Mouse (Mus musculus) intestine, postnatal 0 days (tissue): ENCODE data around the gene Apold1. TPM values are rescaled to one million over a fixed set of nuclear protein-coding genes. Genes with fewer than 3 reads are reported as not detected.

Experiments used
- ATAC-seq: fragments of 200-750 bp; cut with Nextera tagmentation; 2 replicates; pipeline ENCODE4 v1.8.0; 2017; ENCODE audit warnings: mild to moderate bottlenecking, moderate TSS enrichment, moderate library complexity
- H3K27ac ChIP-seq: fragments of 300-500 bp; sonication (generic); 2 replicates; pipeline ENCODE4 v1.5.1; 2014; ENCODE audit warnings: mild to moderate bottlenecking, low read depth, low read length, moderate library complexity
- H3K27me3 ChIP-seq: fragments of 300-500 bp; sonication (generic); replicated peaks from 2 replicates; pipeline ENCODE4 v1.6.1; 2014; ENCODE audit warnings: low read length, mixed read lengths; ENCODE audit not compliant: control insufficient read depth, insufficient read depth
- H3K36me3 ChIP-seq: fragments of 300-500 bp; sonication (generic); 2 replicates; pipeline ENCODE4 v1.6.1; 2014; ENCODE audit warnings: mild to moderate bottlenecking, moderate library complexity; ENCODE audit not compliant: control insufficient read depth, insufficient read depth
- H3K4me1 ChIP-seq: fragments of 300-500 bp; sonication (generic); replicated peaks from 2 replicates; pipeline ENCODE4 v1.6.1; 2014; ENCODE audit warnings: antibody characterized with exemption, low read length, mixed read lengths; ENCODE audit not compliant: control insufficient read depth, insufficient read depth
- H3K4me2 ChIP-seq: fragments of 300-500 bp; sonication (generic); replicated peaks from 2 replicates; pipeline ENCODE4 v1.6.1; 2014; ENCODE audit warnings: low read depth, mild to moderate bottlenecking, moderate library complexity
- H3K4me3 ChIP-seq: fragments of 300-500 bp; sonication (generic); 2 replicates; pipeline ENCODE4 v1.5.1; 2014; ENCODE audit warnings: low read depth, low read length
- H3K9ac ChIP-seq: fragments of 300-500 bp; sonication (generic); 2 replicates; pipeline ENCODE4 v1.6.1; 2014; ENCODE audit warnings: mild to moderate bottlenecking, low read depth, low read length
- H3K9me3 ChIP-seq: fragments of 300-500 bp; sonication (generic); 2 replicates; pipeline ENCODE4 v1.6.1; 2016; ENCODE audit warnings: mixed run types; ENCODE audit not compliant: control insufficient read depth
- CTCF ChIP-seq: sonication (generic); IDR thresholded peaks from 2 replicates; pipeline ENCODE4 v1.5.1; 2016; ENCODE audit warnings: low read depth, mild to moderate bottlenecking, control low read depth, antibody characterized with exemption, moderate library complexity
- WGBS: fragments of 180-500 bp; shearing (Covaris S2); extraction: QIAGEN DNeasy Blood & Tissue Kit; methylation state at CpG from one replicate; pipeline ENCODE4 v1.1.7; 2014; 5-methylcytosine and 5-hydroxymethylcytosine counted together
- polyA plus RNA-seq: library from polyadenylated mRNA; unstranded; fragments of >200 nt; fragmentation: Nextera tagmentation; extraction: Ambion mirVana; gene quantifications from 2 replicates; pipeline ENCODE4 v1.2.1, GENCODE M21; 2015

Apold1 gene
- polyA plus RNA-seq, 1 experiment from 2014 or later = 2.2 TPM

DNA sequence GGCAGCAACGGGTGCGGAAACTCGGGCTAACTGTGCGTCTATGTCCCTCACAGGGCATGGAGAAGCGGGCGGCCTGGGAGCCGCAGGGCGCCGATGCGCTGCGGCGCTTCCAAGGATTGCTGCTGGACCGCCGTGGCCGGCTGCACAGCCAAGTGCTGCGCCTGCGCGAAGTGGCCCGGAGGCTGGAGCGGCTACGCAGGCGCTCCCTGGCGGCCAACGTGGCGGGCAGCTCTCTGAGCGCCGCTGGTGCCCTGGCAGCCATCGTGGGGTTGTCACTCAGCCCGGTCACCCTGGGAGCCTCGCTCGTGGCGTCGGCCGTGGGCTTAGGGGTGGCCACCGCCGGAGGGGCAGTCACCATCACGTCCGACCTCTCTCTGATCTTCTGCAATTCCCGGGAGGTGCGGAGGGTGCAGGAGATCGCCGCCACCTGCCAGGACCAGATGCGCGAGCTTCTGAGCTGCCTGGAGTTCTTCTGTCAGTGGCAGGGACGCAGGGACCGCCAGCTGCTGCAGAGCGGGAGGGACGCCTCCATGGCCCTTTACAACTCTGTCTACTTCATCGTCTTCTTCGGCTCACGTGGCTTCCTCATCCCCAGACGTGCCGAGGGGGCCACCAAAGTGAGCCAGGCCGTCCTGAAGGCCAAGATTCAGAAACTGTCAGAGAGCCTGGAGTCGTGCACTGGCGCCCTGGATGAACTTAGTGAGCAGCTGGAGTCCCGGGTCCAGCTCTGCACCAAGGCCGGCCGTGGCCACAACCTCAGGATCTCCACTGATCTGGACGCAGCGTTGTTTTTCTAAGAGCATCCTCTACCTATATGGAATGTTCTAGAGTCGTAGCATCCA, 2.2 kb downstream of the Apold1 start:
- no peaks in the 10 kb centered on the region for H3K27me3 ChIP-seq
- TF ChIP-seq CTCF = peak; percentile 93
- peak overlapping the region; percentile 38 for H3K9ac ChIP-seq
- H3K27ac ChIP-seq = peak overlapping the region; percentile 41; the same call in 1 of the 2 replicates
- ATAC-seq = peak; percentile 83
- H3K4me3 ChIP-seq = peak overlapping the region; percentile 59
- H3K9me3 ChIP-seq = no peaks in the 10 kb centered on the region
- no peaks in the 10 kb centered on the region for H3K4me1 ChIP-seq
- peak overlapping the region; percentile 93 for H3K4me2 ChIP-seq
- no peaks in the 10 kb centered on the region for H3K36me3 ChIP-seq
- WGBS = 3% methylated on average over 61 of the region's 62 CpGs

DNA sequence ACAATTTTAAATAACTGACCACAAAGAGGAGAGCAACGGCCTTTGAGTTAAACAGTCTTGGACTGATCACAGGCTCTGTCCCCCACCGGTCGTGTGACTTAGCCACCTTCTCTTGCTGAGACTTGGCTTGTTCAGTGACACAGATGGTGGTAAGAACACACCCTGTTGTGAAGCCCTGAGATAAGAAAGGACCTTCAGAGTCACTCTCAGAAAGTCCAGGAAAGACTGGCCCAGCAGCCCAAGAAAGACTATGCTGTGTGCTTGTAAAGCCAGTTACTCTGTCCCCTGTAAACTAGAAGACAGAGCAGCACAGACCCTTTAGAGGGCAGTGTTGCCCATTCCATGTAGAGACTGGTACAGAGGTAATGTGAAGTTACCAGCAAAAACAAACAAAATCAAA, 3.2 kb downstream of the Apold1 start:
- no peaks in the 10 kb centered on the region for H3K9me3 ChIP-seq
- H3K27ac ChIP-seq = no peak overlapping the region
- no peak overlapping the region for H3K9ac ChIP-seq
- no peaks in the 10 kb centered on the region for H3K36me3 ChIP-seq
- no peak overlapping the region for H3K4me3 ChIP-seq
- WGBS = 33% methylated on average over 3 of the region's 3 CpGs
- no peaks in the 10 kb centered on the region for H3K27me3 ChIP-seq
- peak; percentile 35 for ATAC-seq
- peak overlapping the region; percentile 93 for H3K4me2 ChIP-seq
- no peaks in the 10 kb centered on the region for H3K4me1 ChIP-seq
- TF ChIP-seq CTCF = peak; percentile 58

DNA sequence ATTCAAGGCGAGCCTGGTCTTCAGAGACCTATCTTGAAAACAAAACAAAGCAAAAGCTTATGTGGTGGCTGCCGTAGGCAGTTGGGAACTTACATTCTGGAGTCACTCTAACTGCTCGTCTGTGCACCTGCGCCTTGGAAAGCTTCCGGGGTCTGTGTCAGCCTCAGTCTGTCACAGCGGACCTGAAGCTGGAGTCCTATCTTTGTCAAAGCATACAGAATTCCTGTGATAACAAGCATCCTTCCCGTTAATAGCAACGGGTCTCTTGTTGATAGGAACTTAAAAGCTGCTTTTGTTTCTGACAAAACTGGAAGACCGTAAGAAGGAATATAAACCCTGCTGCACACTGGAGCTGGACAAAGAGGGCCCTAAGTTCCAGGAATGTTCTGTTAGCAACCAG, 6.9 kb downstream of the Apold1 start:
- Histone ChIP-seq H3K36me3 (no peaks in the 10 kb centered on the region), H3K4me2 (no peak overlapping the region), H3K4me3 (no peak overlapping the region), H3K9ac (no peak overlapping the region), H3K9me3 (no peaks in the 10 kb centered on the region), H3K27me3 (no peaks in the 10 kb centered on the region), H3K4me1 (no peaks in the 10 kb centered on the region), H3K27ac (no peak overlapping the region)
- no peak for ATAC-seq
- WGBS = 70% methylated on average over 9 of the region's 9 CpGs
- no peak for TF ChIP-seq CTCF

DNA sequence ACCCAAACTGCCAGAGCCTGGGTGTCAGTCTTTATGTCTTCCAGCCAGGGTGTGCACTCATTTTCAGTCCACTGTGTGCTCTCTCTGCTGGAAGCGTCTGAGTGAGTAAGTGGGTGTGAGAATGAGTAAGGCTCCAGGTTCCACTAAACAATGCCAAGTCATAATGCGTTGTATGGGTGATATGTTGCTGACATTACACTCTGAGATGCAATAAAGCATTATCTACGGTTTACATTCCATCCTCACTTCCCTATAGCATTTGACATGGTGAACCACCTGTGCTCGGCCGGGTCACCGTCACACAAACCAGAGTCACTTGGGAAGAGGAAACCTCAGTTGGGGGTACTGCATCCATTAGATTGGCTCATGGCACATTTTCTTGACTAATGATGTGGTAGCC, 9.2 kb downstream of the Apold1 start:
- Histone ChIP-seq H3K9ac (no peak overlapping the region), H3K27me3 (no peaks in the 10 kb centered on the region), H3K4me2 (no peak overlapping the region), H3K4me1 (no peaks in the 10 kb centered on the region), H3K36me3 (no peaks in the 10 kb centered on the region), H3K27ac (no peak overlapping the region), H3K4me3 (no peak overlapping the region), H3K9me3 (no peaks in the 10 kb centered on the region)
- WGBS = 56% methylated on average over 6 of the region's 6 CpGs
- no peak for TF ChIP-seq CTCF
- peak; percentile 72 for ATAC-seq

DNA sequence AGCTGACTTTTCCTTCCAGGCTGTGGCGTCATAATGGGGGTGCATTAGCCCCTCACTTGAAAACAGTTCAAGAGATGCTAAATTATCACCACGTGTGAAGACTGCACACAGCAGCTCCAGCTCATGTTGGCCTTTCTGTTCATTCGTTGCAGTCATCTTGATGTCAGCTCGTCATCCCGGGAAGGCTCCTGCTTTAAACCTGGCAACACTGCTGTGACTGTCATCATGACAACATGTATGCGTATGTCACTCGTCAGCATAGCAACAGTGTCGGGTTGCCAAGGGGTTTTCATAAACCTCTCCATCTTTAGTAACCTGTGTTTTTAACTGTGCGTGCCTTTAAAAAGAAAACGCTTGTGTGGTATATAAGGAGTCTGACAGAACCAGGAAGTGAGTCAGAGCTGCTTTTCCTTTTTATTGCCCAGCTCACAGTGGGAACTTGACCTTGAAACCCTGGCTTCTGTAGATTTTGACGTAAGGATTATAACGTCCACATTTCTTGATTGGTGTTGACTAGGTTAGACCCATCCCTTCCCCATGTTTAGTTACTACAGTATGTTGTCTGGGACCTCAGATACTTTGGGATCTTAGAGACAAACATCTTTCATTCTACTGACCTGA, 12.6 kb downstream of the Apold1 start:
- H3K4me2 ChIP-seq = no peak overlapping the region
- no peak for TF ChIP-seq CTCF
- ATAC-seq = peak; percentile 69
- no peaks in the 10 kb centered on the region for H3K4me1 ChIP-seq
- no peak overlapping the region for H3K9ac ChIP-seq
- H3K27me3 ChIP-seq = no peaks in the 10 kb centered on the region
- 52% methylated on average over 12 of the region's 12 CpGs for WGBS
- H3K9me3 ChIP-seq = no peaks in the 10 kb centered on the region
- no peak overlapping the region for H3K4me3 ChIP-seq
- no peak overlapping the region for H3K27ac ChIP-seq
- H3K36me3 ChIP-seq = no peaks in the 10 kb centered on the region

DNA sequence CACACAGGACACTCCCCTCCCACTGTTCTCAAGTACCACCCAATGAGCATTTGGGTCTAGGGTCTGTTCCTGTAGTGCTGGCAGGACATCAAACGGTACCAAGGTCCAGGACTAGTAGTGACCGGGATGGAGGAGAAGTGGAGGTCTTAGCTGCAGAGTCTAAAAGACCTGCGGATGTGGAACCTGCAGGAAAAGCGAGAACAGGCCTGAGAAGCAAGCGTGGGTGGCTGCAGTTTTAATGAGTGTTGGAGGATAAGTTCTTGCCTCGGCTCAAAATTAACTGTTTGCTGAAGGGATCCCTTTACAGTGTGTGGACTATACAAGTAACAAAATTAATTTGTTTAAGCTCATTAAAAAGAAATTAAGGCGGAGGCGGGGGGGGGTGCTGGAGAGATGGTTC, 13.5 kb downstream of the Apold1 start:
- no peak for TF ChIP-seq CTCF
- no peak overlapping the region for H3K9ac ChIP-seq
- H3K36me3 ChIP-seq = no peaks in the 10 kb centered on the region
- H3K4me1 ChIP-seq = no peaks in the 10 kb centered on the region
- no peaks in the 10 kb centered on the region for H3K9me3 ChIP-seq
- H3K27me3 ChIP-seq = no peaks in the 10 kb centered on the region
- ATAC-seq = no peak
- WGBS = 78% methylated on average over 8 of the region's 8 CpGs
- no peak overlapping the region for H3K27ac ChIP-seq
- no peak overlapping the region for H3K4me3 ChIP-seq
- H3K4me2 ChIP-seq = no peak overlapping the region
